Mouse (Mus musculus) mouse embryonic stem cell (cell line): ENCODE data around the gene Dynlt1f.
"Not testable (repeated sequence)": the region's sequence is repeated elsewhere in the genome, so short reads cannot be mapped to it uniquely, and the experiment has no call there.

Experiments
- in situ Hi-C, 2 experiments: fragments of 300-500 bp; cut with MboI; formaldehyde crosslinking; loops; 1 replicate in 1 of 2; 3 replicates in 1 of 2; pipeline ENCODE4 v1.14.3; 2019 to 2020; ENCODE audit warnings: low sequenced_read_pairs in 2 of 2, low pct_unique_long_range_greater_than_20kb in 1 of 2, mixed read lengths in 1 of 2; ENCODE audit not compliant: unreplicated experiment in 1 of 2

Dynlt1f gene

GRCm38 (mm10) chr17:6668522-6668921 is 12.8 kb upstream of the Dynlt1f start:
- in situ Hi-C loops = not testable (repeated sequence)

- in situ Hi-C loops = not testable (repeated sequence)
These were observed 9.7 kb upstream of the Dynlt1f start for GRCm38 (mm10) chr17:6665389-6665788.

GRCm38 (mm10) chr17:6662840-6663239 is 7.1 kb upstream of the Dynlt1f start:
- in situ Hi-C loops = not testable (repeated sequence)

- in situ Hi-C loops = not testable (repeated sequence)
These were observed 5.6 kb upstream of the Dynlt1f start for GRCm38 (mm10) chr17:6661093-6661816.

- in situ Hi-C loops = not testable (repeated sequence)
These were observed 4.9 kb upstream of the Dynlt1f start for GRCm38 (mm10) chr17:6660589-6660988.

- in situ Hi-C loops = not testable (repeated sequence)
These were observed 3.1 kb upstream of the Dynlt1f start, which contains the start of gene Sytl3 for GRCm38 (mm10) chr17:6658801-6659200. Gene Sytl3 (plus strand): TSS chr17:6659093.

- in situ Hi-C loops = not testable (repeated sequence)
These were observed 771 bp upstream of the Dynlt1f start for GRCm38 (mm10) chr17:6656471-6656870.

- in situ Hi-C loops = not testable (repeated sequence)
These were observed 601 bp downstream of the Dynlt1f start for GRCm38 (mm10) chr17:6655087-6655511.

- in situ Hi-C loops = not testable (repeated sequence)
These were observed 2.3 kb downstream of the Dynlt1f start for GRCm38 (mm10) chr17:6653341-6653946.

GRCm38 (mm10) chr17:6650904-6651565 is 4.7 kb downstream of the Dynlt1f start:
- in situ Hi-C loops = not testable (repeated sequence)

- in situ Hi-C loops = not testable (repeated sequence)
These were observed 8.2 kb downstream of the Dynlt1f start for GRCm38 (mm10) chr17:6647452-6647851.

- in situ Hi-C loops = not testable (repeated sequence)
These were observed 8.9 kb downstream of the Dynlt1f start for GRCm38 (mm10) chr17:6646841-6647240.

- in situ Hi-C loops = not testable (repeated sequence)
These were observed 10.0 kb downstream of the Dynlt1f start for GRCm38 (mm10) chr17:6645668-6646067.

GRCm38 (mm10) chr17:6644673-6645072 is 11.0 kb downstream of the Dynlt1f start:
- in situ Hi-C loops = not testable (repeated sequence)

GRCm38 (mm10) chr17:6644210-6644609 is 11.5 kb downstream of the Dynlt1f start:
- in situ Hi-C loops = not testable (repeated sequence)

GRCm38 (mm10) chr17:6640771-6641429 is 14.8 kb downstream of the Dynlt1f start:
- in situ Hi-C loops = not testable (repeated sequence)

- in situ Hi-C loops = not testable (repeated sequence)
These were observed 15.6 kb downstream of the Dynlt1f start for GRCm38 (mm10) chr17:6640044-6640637.

- in situ Hi-C loops = not testable (repeated sequence)
These were observed 16.2 kb downstream of the Dynlt1f start for GRCm38 (mm10) chr17:6639486-6639885.
